Mouse (Mus musculus) granulocyte monocyte progenitor cell, adult 5-6 weeks (primary cell): ENCODE results near the gene Lce1l. TPM values are rescaled to one million over a fixed set of nuclear protein-coding genes. Genes with fewer than 3 reads are reported as not detected.
"Not testable (repeated sequence)": the region's sequence is repeated elsewhere in the genome, so short reads cannot be mapped to it uniquely, and the experiment has no call there.

Experiments used
- ATAC-seq: replicated peaks from 2 replicates; pipeline ENCODE4 v1.8.0; 2016; ENCODE audit warnings: mild to moderate bottlenecking, moderate TSS enrichment, inconsistent platforms; ENCODE audit not compliant: poor library complexity, severe bottlenecking
- total RNA-seq, 2 experiments: library from RNA; stranded (forward) in 1 of 2; stranded (reverse) in 1 of 2; fragments of 200-712, 200-1000 nt in 1 of 2; fragments of >200 nt in 1 of 2; fragmentation: Nextera tagmentation in 1 of 2; gene quantifications; 2 replicates each; pipeline ENCODE4 v1.2.3; 2014 to 2017

Lce1l gene
- total RNA-seq (2014; fragmentation: Nextera tagmentation) (not detected in 2 replicates), total RNA-seq (2017) (not detected in 2 replicates)

DNA sequence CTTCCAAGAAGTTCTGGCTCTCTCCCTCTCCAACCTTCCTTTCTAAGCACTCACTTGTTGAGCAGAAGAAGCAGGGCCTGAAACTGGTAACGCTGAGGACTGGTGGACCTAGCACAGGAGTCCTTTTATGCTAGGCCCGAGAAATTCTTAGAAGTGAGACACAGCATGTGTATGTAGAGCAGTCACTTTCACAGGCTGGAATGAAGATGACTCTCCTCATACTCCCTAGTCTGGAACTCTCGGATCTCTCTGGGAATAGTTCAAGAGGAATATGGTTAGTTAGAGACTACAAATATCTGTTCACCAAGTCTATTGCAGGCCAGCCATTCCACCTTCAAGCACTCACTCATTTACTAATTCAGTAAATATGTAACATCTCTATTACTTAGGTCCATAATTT is at the start of gene Lce1l:
TSS of gene Lce1l (minus strand) at position 101 of the 400 bp plus-strand sequence.
- no peak for ATAC-seq

- no peak for ATAC-seq
These were observed 43.4 kb upstream of the Lce1l start for GRCm38 (mm10) chr3:92894489-92894888.

DNA sequence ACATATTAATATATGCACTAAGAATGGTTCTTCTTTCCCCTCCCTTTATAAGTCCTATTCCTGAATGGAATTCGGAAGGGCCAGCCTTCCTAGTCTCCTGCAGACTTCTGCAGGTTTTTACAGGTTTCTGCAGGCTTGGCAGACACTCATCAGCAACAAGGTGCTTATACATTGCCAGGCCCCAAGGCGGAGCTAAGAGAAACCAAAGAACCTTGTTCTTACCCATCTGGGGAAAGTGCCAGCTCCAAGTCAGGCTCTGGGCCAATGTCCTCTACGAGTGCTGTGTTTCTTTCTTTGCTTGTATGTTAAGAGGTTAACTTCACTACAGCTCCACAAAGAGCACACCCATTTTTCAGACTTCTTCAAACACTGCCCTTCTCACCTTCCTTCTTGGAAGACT is 43.0 kb upstream of the Lce1l start:
- no peak for ATAC-seq

DNA sequence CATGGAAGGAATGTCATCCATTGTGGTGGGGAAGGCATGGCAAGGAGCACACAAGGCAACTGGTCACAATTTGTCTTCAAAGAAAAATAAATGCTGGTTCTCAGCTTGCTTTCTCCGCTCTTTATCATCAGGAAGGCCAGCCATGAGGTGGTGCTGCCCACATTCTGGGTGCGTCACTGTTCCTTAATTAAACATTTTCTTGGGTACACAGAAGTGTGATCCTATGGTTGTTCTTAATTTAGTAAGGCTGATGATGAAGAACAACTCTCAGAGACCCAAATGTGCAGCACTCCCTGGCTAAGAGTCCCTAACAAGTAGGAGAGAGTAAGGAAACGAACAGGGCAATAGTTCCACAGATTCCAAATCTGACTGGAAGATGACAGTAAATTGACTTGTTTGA is 23.1 kb upstream of the Lce1l start:
- ATAC-seq = no peak

- no peak for ATAC-seq
These were observed 19.0 kb upstream of the Lce1l start, which contains the start of gene 2310050C09Rik for GRCm38 (mm10) chr3:92870116-92870515. Gene 2310050C09Rik (minus strand): TSS chr3:92870216.

GRCm38 (mm10) chr3:92827108-92827507 is 24.0 kb downstream of the Lce1l start, which contains the start of gene Kprp:
Gene Kprp (minus strand): TSS chr3:92827247.
- no peak for ATAC-seq

- no peak for ATAC-seq
These were observed 25.3 kb downstream of the Lce1l start for GRCm38 (mm10) chr3:92825808-92826207.

GRCm38 (mm10) chr3:92816036-92816435 is 35.0 kb downstream of the Lce1l start:
- ATAC-seq = not testable (repeated sequence)

GRCm38 (mm10) chr3:92815581-92815980 is 35.5 kb downstream of the Lce1l start:
- ATAC-seq = no peak

GRCm38 (mm10) chr3:92807791-92808190 is 43.3 kb downstream of the Lce1l start, which contains the start of gene Lce1k:
Gene Lce1k (minus strand): TSS chr3:92807891.
- ATAC-seq = no peak

Other genes with a start within 250 kb of the Lce1l start
- gene 2210017I01Rik, start 243.8 kb downstream of the Lce1l start, total RNA-seq (2014; fragmentation: Nextera tagmentation) = not detected in 2 replicates
- not detected in 2 replicates for gene 2210017I01Rik, start 243.8 kb downstream of the Lce1l start, total RNA-seq (2017)
- not detected in 2 replicates for gene Lce6a, start 229.6 kb downstream of the Lce1l start, total RNA-seq (2014; fragmentation: Nextera tagmentation)
- gene Lce6a, start 229.6 kb downstream of the Lce1l start, total RNA-seq (2017) = not detected in 2 replicates
- not detected in 2 replicates for gene Lce1a1, start 203.0 kb downstream of the Lce1l start, total RNA-seq (2014; fragmentation: Nextera tagmentation)
- not detected in 2 replicates for gene Lce1a1, start 203.0 kb downstream of the Lce1l start, total RNA-seq (2017)
- gene Lce1b, start 194.4 kb downstream of the Lce1l start, total RNA-seq (2014; fragmentation: Nextera tagmentation) = not detected in 2 replicates
- gene Lce1b, start 194.4 kb downstream of the Lce1l start, total RNA-seq (2017) = not detected in 2 replicates
- gene Lce1a2, start 181.0 kb downstream of the Lce1l start, total RNA-seq (2014; fragmentation: Nextera tagmentation) = not detected in 2 replicates
- not detected in 2 replicates for gene Lce1a2, start 181.0 kb downstream of the Lce1l start, total RNA-seq (2017)
- gene Lce1c, start 172.0 kb downstream of the Lce1l start, total RNA-seq (2014; fragmentation: Nextera tagmentation) = not detected in 2 replicates
- gene Lce1c, start 172.0 kb downstream of the Lce1l start, total RNA-seq (2017) = not detected in 2 replicates
- gene Lce1d, start 164.1 kb downstream of the Lce1l start, total RNA-seq (2014; fragmentation: Nextera tagmentation) = not detected in 2 replicates
- gene Lce1d, start 164.1 kb downstream of the Lce1l start, total RNA-seq (2017) = not detected in 2 replicates
- not detected in 2 replicates for gene Lce1e, start 142.2 kb downstream of the Lce1l start, total RNA-seq (2014; fragmentation: Nextera tagmentation)
- gene Lce1e, start 142.2 kb downstream of the Lce1l start, total RNA-seq (2017) = not detected in 2 replicates
- not detected in 2 replicates for gene Lce1f, start 130.9 kb downstream of the Lce1l start, total RNA-seq (2014; fragmentation: Nextera tagmentation)
- gene Lce1f, start 130.9 kb downstream of the Lce1l start, total RNA-seq (2017) = not detected in 2 replicates
- not detected in 2 replicates for gene Gm38119, start 112.2 kb downstream of the Lce1l start, total RNA-seq (2014; fragmentation: Nextera tagmentation)
- gene Gm38119, start 112.2 kb downstream of the Lce1l start, total RNA-seq (2017) = not detected in 2 replicates
- not detected in 2 replicates for gene Lce1g, start 98.9 kb downstream of the Lce1l start, total RNA-seq (2014; fragmentation: Nextera tagmentation)
- gene Lce1g, start 98.9 kb downstream of the Lce1l start, total RNA-seq (2017) = not detected in 2 replicates
- gene Lce1h, start 86.2 kb downstream of the Lce1l start, total RNA-seq (2014; fragmentation: Nextera tagmentation) = not detected in 2 replicates
- gene Lce1h, start 86.2 kb downstream of the Lce1l start, total RNA-seq (2017) = not detected in 2 replicates
- not detected in 2 replicates for gene Lce1i, start 72.4 kb downstream of the Lce1l start, total RNA-seq (2014; fragmentation: Nextera tagmentation)
- gene Lce1i, start 72.4 kb downstream of the Lce1l start, total RNA-seq (2017) = not detected in 2 replicates
- not detected in 2 replicates for gene Lce1j, start 60.8 kb downstream of the Lce1l start, total RNA-seq (2014; fragmentation: Nextera tagmentation)
- not detected in 2 replicates for gene Lce1j, start 60.8 kb downstream of the Lce1l start, total RNA-seq (2017)
- not detected in 2 replicates for gene Lce1k, start 43.4 kb downstream of the Lce1l start, total RNA-seq (2014; fragmentation: Nextera tagmentation)
- not detected in 2 replicates for gene Lce1k, start 43.4 kb downstream of the Lce1l start, total RNA-seq (2017)
- not detected in 2 replicates for gene Kprp, start 24.0 kb downstream of the Lce1l start, total RNA-seq (2014; fragmentation: Nextera tagmentation)
- gene Kprp, start 24.0 kb downstream of the Lce1l start, total RNA-seq (2017) = not detected in 2 replicates
- not detected in 2 replicates for gene 2310050C09Rik, start 18.9 kb upstream of the Lce1l start, total RNA-seq (2014; fragmentation: Nextera tagmentation)
- not detected in 2 replicates for gene 2310050C09Rik, start 18.9 kb upstream of the Lce1l start, total RNA-seq (2017)
- gene Lce3a, start 74.9 kb upstream of the Lce1l start, total RNA-seq (2014; fragmentation: Nextera tagmentation) = not detected in 2 replicates
- gene Lce3a, start 74.9 kb upstream of the Lce1l start, total RNA-seq (2017) = not detected in 2 replicates
- not detected in 2 replicates for gene Lce3b, start 81.7 kb upstream of the Lce1l start, total RNA-seq (2014; fragmentation: Nextera tagmentation)
- gene Lce3b, start 81.7 kb upstream of the Lce1l start, total RNA-seq (2017) = not detected in 2 replicates
- gene Lce3c, start 93.2 kb upstream of the Lce1l start, total RNA-seq (2014; fragmentation: Nextera tagmentation) = not detected in 2 replicates
- gene Lce3c, start 93.2 kb upstream of the Lce1l start, total RNA-seq (2017) = not detected in 2 replicates
- gene Lce3d, start 106.1 kb upstream of the Lce1l start, total RNA-seq (2014; fragmentation: Nextera tagmentation) = not detected in 2 replicates
- not detected in 2 replicates for gene Lce3d, start 106.1 kb upstream of the Lce1l start, total RNA-seq (2017)
- gene Lce3e, start 115.8 kb upstream of the Lce1l start, total RNA-seq (2014; fragmentation: Nextera tagmentation) = not detected in 2 replicates
- gene Lce3e, start 115.8 kb upstream of the Lce1l start, total RNA-seq (2017) = not detected in 2 replicates
- gene Lce3f, start 140.9 kb upstream of the Lce1l start, total RNA-seq (2014; fragmentation: Nextera tagmentation) = not detected in 2 replicates
- gene Lce3f, start 140.9 kb upstream of the Lce1l start, total RNA-seq (2017) = not detected in 2 replicates
- gene Crct1, start 164.4 kb upstream of the Lce1l start, total RNA-seq (2014; fragmentation: Nextera tagmentation) = not detected in 2 replicates
- gene Crct1, start 164.4 kb upstream of the Lce1l start, total RNA-seq (2017) = not detected in 2 replicates
- not detected in 2 replicates for gene Lce1m, start 167.8 kb upstream of the Lce1l start, total RNA-seq (2014; fragmentation: Nextera tagmentation)
- not detected in 2 replicates for gene Lce1m, start 167.8 kb upstream of the Lce1l start, total RNA-seq (2017)
- not detected in 2 replicates for gene Gm4858, start 217.5 kb upstream of the Lce1l start, total RNA-seq (2014; fragmentation: Nextera tagmentation)
- gene Gm4858, start 217.5 kb upstream of the Lce1l start, total RNA-seq (2017) = not detected in 2 replicates